ENCODE assay signal across 8 mouse cellular contexts in genomic region chrX:103822271-103822811, GRCm38 (mm10). TPM values are rescaled to one million over a fixed set of nuclear protein-coding genes. Genes with fewer than 3 reads are reported as not detected.
A peak's percentile ranks its signal among the peaks of the same experiment; 100 is the strongest.
DNase-seq lines count a peak whose midpoint lies in the region; ATAC-seq lines count a peak whose summit lies in the region.

No protein-coding gene starts in this region.

- intact Hi-C loops in gastrocnemius, postnatal 14 days (cut with DNase I; ENCODE audit: low total_unique reads), result no loop called here

- no peak for ATAC-seq in megakaryocyte, adult 5-6 weeks (ENCODE audit: poor library complexity, severe bottlenecking)
- ATAC-seq in intestine, embryonic 15.5 days, result peak; percentile 68
- peak; percentile 35 for ATAC-seq in liver, embryonic 15.5 days (ENCODE audit: insufficient read depth)
- ATAC-seq in neural tube, embryonic 15.5 days (ENCODE audit: low FRiP score), result peak; percentile 60

- H3K9ac ChIP-seq in intestine, embryonic 15.5 days, result peak overlapping the region; percentile 39
- no peak overlapping the region for H3K9ac ChIP-seq in liver, embryonic 15.5 days
- H3K9ac ChIP-seq in neural tube, embryonic 15.5 days (replicated peaks), result peak overlapping the region; percentile 40

- peak overlapping the region; percentile 66 for H3K27ac ChIP-seq in intestine, embryonic 15.5 days
- H3K27ac ChIP-seq in liver, embryonic 15.5 days (replicated peaks), result peak overlapping the region; percentile 57; the same call in 1 of the 2 replicates
- H3K27ac ChIP-seq in neural tube, embryonic 15.5 days (replicated peaks), result peak overlapping the region; percentile 75

- DNase-seq in cerebellum, adult 8-10 months, result peak; percentile 6
- peak; percentile 39 for DNase-seq in gastrocnemius, postnatal 14 days
- DNase-seq in natural killer cell, adult 2 months (ENCODE audit: low spot score in 2 of 2), result no peak

- H3K4me3 ChIP-seq in megakaryocyte, embryonic 14.5 days (replicated peaks), result peak overlapping the region; percentile 92
- H3K4me3 ChIP-seq in intestine, embryonic 15.5 days (replicated peaks), result peak overlapping the region; percentile 51
- peak overlapping the region; percentile 51 for H3K4me3 ChIP-seq in liver, embryonic 15.5 days (replicated peaks)
- H3K4me3 ChIP-seq in neural tube, embryonic 15.5 days (replicated peaks), result peak overlapping the region; percentile 56

- H3K27me3 ChIP-seq in megakaryocyte, embryonic 14.5 days (replicated peaks), result peaks cover 49% of the 10 kb centered on the region
- peaks cover 12% of the 10 kb centered on the region for H3K27me3 ChIP-seq in intestine, embryonic 15.5 days (replicated peaks)
- H3K27me3 ChIP-seq in liver, embryonic 15.5 days, result peaks cover 59% of the 10 kb centered on the region
- H3K27me3 ChIP-seq in neural tube, embryonic 15.5 days (replicated peaks), result peaks cover 62% of the 10 kb centered on the region

- WGBS in intestine, embryonic 15.5 days, result 27% methylated on average over 20 of the region's 20 CpGs
- WGBS in liver, embryonic 15.5 days (ENCODE audit: insufficient replicate concordance), result 20% methylated on average over 20 of the region's 20 CpGs
- WGBS in neural tube, embryonic 15.5 days, result 17% methylated on average over 17 of the region's 20 CpGs

- H3K4me2 ChIP-seq in intestine, embryonic 15.5 days (replicated peaks), result peak overlapping the region; percentile 94
- peak overlapping the region; percentile 56 for H3K4me2 ChIP-seq in liver, embryonic 15.5 days
- peak overlapping the region; percentile 75 for H3K4me2 ChIP-seq in neural tube, embryonic 15.5 days

- no peaks in the 10 kb centered on the region for H3K36me3 ChIP-seq in megakaryocyte, embryonic 14.5 days (replicated peaks; ENCODE audit: low read length)
- H3K36me3 ChIP-seq in intestine, embryonic 15.5 days, result no peaks in the 10 kb centered on the region
- no peaks in the 10 kb centered on the region for H3K36me3 ChIP-seq in liver, embryonic 15.5 days (replicated peaks)
- H3K36me3 ChIP-seq in neural tube, embryonic 15.5 days, result no peaks in the 10 kb centered on the region

- peaks cover 18% of the 10 kb centered on the region for H3K4me1 ChIP-seq in megakaryocyte, embryonic 14.5 days
- H3K4me1 ChIP-seq in intestine, embryonic 15.5 days (replicated peaks), result no peaks in the 10 kb centered on the region
- no peaks in the 10 kb centered on the region for H3K4me1 ChIP-seq in liver, embryonic 15.5 days (replicated peaks)
- peaks cover 9% of the 10 kb centered on the region for H3K4me1 ChIP-seq in neural tube, embryonic 15.5 days

- H3K9me3 ChIP-seq in megakaryocyte, embryonic 14.5 days, result peaks cover 4% of the 10 kb centered on the region; the same call in 1 of the 2 replicates
- no peaks in the 10 kb centered on the region for H3K9me3 ChIP-seq in intestine, embryonic 15.5 days
- no peaks in the 10 kb centered on the region for H3K9me3 ChIP-seq in liver, embryonic 15.5 days (replicated peaks)
- H3K9me3 ChIP-seq in neural tube, embryonic 15.5 days (replicated peaks), result no peaks in the 10 kb centered on the region

RNA-seq across cellular contexts. Expression of gene Slc16a2, which starts 0.6 kb away (rescaled TPM):
- 0.30 TPM in 1 of 2 replicates, not detected in the other for polyA plus RNA-seq in megakaryocyte, embryonic 14.5 days (2012; ENCODE audit: insufficient read depth, low replicate concordance)
- 0.05 and 0.20 TPM in 2 replicates for total RNA-seq in megakaryocyte, adult 5-6 weeks (2015)
- 0.53 TPM in 1 of 2 replicates, not detected in the other for total RNA-seq in megakaryocyte, adult 5-6 weeks (2017)
- 1 to 10 TPM; 4.9 to 7.2 TPM for total RNA-seq in gastrocnemius, postnatal 14 days (2021)
- polyA plus RNA-seq in intestine, embryonic 15.5 days (2015; fragmentation: Nextera tagmentation; extraction: Ambion mirVana), result 6.9 and 7.1 TPM in 2 replicates
- 8.4 and 9.4 TPM in 2 replicates for polyA plus RNA-seq in liver, embryonic 15.5 days (2015; fragmentation: Nextera tagmentation; extraction: Ambion mirVana)
- polyA plus RNA-seq in neural tube, embryonic 15.5 days (2015; fragmentation: Nextera tagmentation; extraction: Ambion mirVana), result 19.1 and 20.3 TPM in 2 replicates

Comparison
In these comparisons a context has a peak if more than half of its experiments do, and no peak if none do; other contexts are left out.
1. DNase-seq: peak in cerebellum, adult 8-10 months (single experiment) and gastrocnemius, postnatal 14 days (single experiment); none in natural killer cell, adult 2 months (0 of 2).
2. Peak in every context shown above with its lines, with median percentiles within 50 percentile points of each other: H3K4me3 ChIP-seq, H3K27ac ChIP-seq and H3K4me2 ChIP-seq.